Mouse (Mus musculus) right cerebral cortex, postnatal 14 days (tissue): ENCODE data around the gene Pycr2.
A peak's percentile ranks its signal among the peaks of the same experiment; 100 is the strongest.

Experiments used
- DNase-seq: peaks from one replicate; pipeline ENCODE4 v3.0.0; 2022

Pycr2 gene

GRCm38 (mm10) chr1:180942166-180943031 is 38.3 kb downstream of the Pycr2 start, which contains the start of gene Tmem63a:
Gene Tmem63a (plus strand): TSS chr1:180942344.
- peak; percentile 40 for DNase-seq

GRCm38 (mm10) chr1:180943032-180943644 is 39.0 kb downstream of the Pycr2 start:
- no peak for DNase-seq

- no peak for DNase-seq
These were observed 39.8 kb downstream of the Pycr2 start for GRCm38 (mm10) chr1:180943896-180944295.

GRCm38 (mm10) chr1:180944553-180944952 is 40.5 kb downstream of the Pycr2 start:
- no peak for DNase-seq

- no peak for DNase-seq
These were observed 41.2 kb downstream of the Pycr2 start for GRCm38 (mm10) chr1:180945001-180945980.

GRCm38 (mm10) chr1:180946448-180946847 is 42.4 kb downstream of the Pycr2 start:
- DNase-seq, result no peak

GRCm38 (mm10) chr1:180952085-180952746 is 48.1 kb downstream of the Pycr2 start:
- no peak for DNase-seq

GRCm38 (mm10) chr1:180952808-180953207 is 48.7 kb downstream of the Pycr2 start:
- no peak for DNase-seq

- no peak for DNase-seq
These were observed 52.3 kb downstream of the Pycr2 start for GRCm38 (mm10) chr1:180956401-180956800.

GRCm38 (mm10) chr1:180956973-180957381 is 52.9 kb downstream of the Pycr2 start:
- DNase-seq, result no peak
